Mouse (Mus musculus): ENCODE results near the gene 6030452D12Rik. TPM values are rescaled to one million over a fixed set of nuclear protein-coding genes. Genes with fewer than 3 reads are reported as not detected.
A peak's percentile ranks its signal among the peaks of the same experiment; 100 is the strongest.

The 6030452D12Rik gene
- polyA plus RNA-seq, 1 experiment from 2014 or later = not detected

GRCm38 (mm10) chr8:106507761-106508331 lies 7.5 kb downstream of the 6030452D12Rik start:
- Histone ChIP-seq H3K4me1 (replicated peaks) (peaks cover 34% of the 10 kb centered on the region), H3K27me3 (no peaks in the 10 kb centered on the region), H3K9me3 (replicated peaks) (no peaks in the 10 kb centered on the region), H3K36me3 (no peaks in the 10 kb centered on the region), H3K4me3 (peak overlapping the region; percentile 51), H3K9ac (peak overlapping the region; percentile 47), H3K4me2 (peak overlapping the region; percentile 83), H3K27ac (peak overlapping the region; percentile 52)
- 3% methylated on average over 30 of the region's 30 CpGs for WGBS
- no peak for ATAC-seq (replicated peaks; ENCODE audit: insufficient number of reproducible peaks, insufficient read depth, low FRiP score, low read depth)

GRCm38 (mm10) chr8:106508456-106508855 lies 8.1 kb downstream of the 6030452D12Rik start:
- Histone ChIP-seq H3K4me3 (peak overlapping the region; percentile 51; the same call in 1 of the 2 replicates), H3K27me3 (no peaks in the 10 kb centered on the region), H3K36me3 (no peaks in the 10 kb centered on the region), H3K9me3 (replicated peaks) (no peaks in the 10 kb centered on the region), H3K27ac (no peak overlapping the region), H3K9ac (no peak overlapping the region), H3K4me1 (replicated peaks) (peaks cover 37% of the 10 kb centered on the region), H3K4me2 (peak overlapping the region; percentile 83)
- 32% methylated on average over 3 of the region's 3 CpGs for WGBS
- no peak for ATAC-seq (replicated peaks; ENCODE audit: insufficient number of reproducible peaks, insufficient read depth, low FRiP score, low read depth)

GRCm38 (mm10) chr8:106509079-106509780 lies 8.9 kb downstream of the 6030452D12Rik start:
- Histone ChIP-seq H3K36me3 (no peaks in the 10 kb centered on the region), H3K27me3 (no peaks in the 10 kb centered on the region), H3K9ac (no peak overlapping the region), H3K4me3 (no peak overlapping the region), H3K4me1 (replicated peaks) (peaks cover 43% of the 10 kb centered on the region), H3K9me3 (replicated peaks) (no peaks in the 10 kb centered on the region), H3K27ac (no peak overlapping the region), H3K4me2 (no peak overlapping the region)
- no peak for ATAC-seq (replicated peaks; ENCODE audit: insufficient number of reproducible peaks, insufficient read depth, low FRiP score, low read depth)
- WGBS = 76% methylated on average over 8 of the region's 8 CpGs

GRCm38 (mm10) chr8:106510365-106510975 lies 10.1 kb downstream of the 6030452D12Rik start, which contains the start of gene Cdh3:
Cdh3 (plus strand) TSS chr8:106510891.
- Histone ChIP-seq H3K9me3 (replicated peaks) (no peaks in the 10 kb centered on the region), H3K27me3 (no peaks in the 10 kb centered on the region), H3K4me3 (peak within 1 kb of the TSS; percentile 66), H3K4me2 (peak within 1 kb of the TSS; percentile 86), H3K36me3 (no peaks in the 10 kb centered on the region), H3K4me1 (replicated peaks) (peaks cover 43% of the 10 kb centered on the region), H3K9ac (peak within 1 kb of the TSS; percentile 61), H3K27ac (peak within 1 kb of the TSS; percentile 84)
- under 1% methylated on average over 34 of the region's 34 CpGs for WGBS
- ATAC-seq (replicated peaks; ENCODE audit: insufficient number of reproducible peaks, insufficient read depth, low FRiP score, low read depth) = peak; percentile 74

- no peaks in the 10 kb centered on the region for H3K9me3 ChIP-seq (replicated peaks)
- peak overlapping the region; percentile 66 for H3K4me3 ChIP-seq
- H3K4me2 ChIP-seq = peak overlapping the region; percentile 86
- ATAC-seq (replicated peaks; ENCODE audit: insufficient number of reproducible peaks, insufficient read depth, low FRiP score, low read depth) = peak; percentile 16; the same call in 1 of the 2 replicates
- H3K36me3 ChIP-seq = no peaks in the 10 kb centered on the region
- peaks cover 46% of the 10 kb centered on the region for H3K4me1 ChIP-seq (replicated peaks)
- peak overlapping the region; percentile 61 for H3K9ac ChIP-seq
- 1% methylated on average over 22 of the region's 22 CpGs for WGBS
- no peaks in the 10 kb centered on the region for H3K27me3 ChIP-seq
- peak overlapping the region; percentile 84 for H3K27ac ChIP-seq
These were observed 10.8 kb downstream of the 6030452D12Rik start for GRCm38 (mm10) chr8:106511065-106511501.

- H3K27ac ChIP-seq = peak overlapping the region; percentile 84
- WGBS = under 1% methylated on average over 30 of the region's 30 CpGs
- H3K27me3 ChIP-seq = no peaks in the 10 kb centered on the region
- peaks cover 51% of the 10 kb centered on the region for H3K4me1 ChIP-seq (replicated peaks)
- H3K9ac ChIP-seq = peak overlapping the region; percentile 61
- peak overlapping the region; percentile 86 for H3K4me2 ChIP-seq
- peak; percentile 27 for ATAC-seq (replicated peaks; ENCODE audit: insufficient number of reproducible peaks, insufficient read depth, low FRiP score, low read depth)
- no peaks in the 10 kb centered on the region for H3K9me3 ChIP-seq (replicated peaks)
- no peaks in the 10 kb centered on the region for H3K36me3 ChIP-seq
- peak overlapping the region; percentile 66 for H3K4me3 ChIP-seq
These were observed 11.3 kb downstream of the 6030452D12Rik start for GRCm38 (mm10) chr8:106511531-106512041.

- Histone ChIP-seq H3K36me3 (no peaks in the 10 kb centered on the region), H3K9ac (peak overlapping the region; percentile 61; the same call in 1 of the 2 replicates), H3K4me2 (peak overlapping the region; percentile 86), H3K4me3 (peak overlapping the region; percentile 66), H3K4me1 (replicated peaks) (peaks cover 56% of the 10 kb centered on the region), H3K27me3 (no peaks in the 10 kb centered on the region), H3K9me3 (replicated peaks) (no peaks in the 10 kb centered on the region), H3K27ac (peak overlapping the region; percentile 84)
- ATAC-seq (replicated peaks; ENCODE audit: insufficient number of reproducible peaks, insufficient read depth, low FRiP score, low read depth) = no peak
- WGBS = 36% methylated on average over 7 of the region's 7 CpGs
These were observed 12.3 kb downstream of the 6030452D12Rik start for GRCm38 (mm10) chr8:106512475-106513150.

- Histone ChIP-seq H3K4me2 (no peak overlapping the region), H3K9ac (no peak overlapping the region), H3K27me3 (no peaks in the 10 kb centered on the region), H3K36me3 (no peaks in the 10 kb centered on the region), H3K9me3 (replicated peaks) (no peaks in the 10 kb centered on the region), H3K4me1 (replicated peaks) (peaks cover 70% of the 10 kb centered on the region), H3K27ac (peak overlapping the region; percentile 75), H3K4me3 (no peak overlapping the region)
- no peak for ATAC-seq (replicated peaks; ENCODE audit: insufficient number of reproducible peaks, insufficient read depth, low FRiP score, low read depth)
- WGBS = 44% methylated on average over 1 of the region's 1 CpGs
These were observed 15.7 kb downstream of the 6030452D12Rik start for GRCm38 (mm10) chr8:106515946-106516479.

- Histone ChIP-seq H3K27ac (peak overlapping the region; percentile 75), H3K9me3 (replicated peaks) (no peaks in the 10 kb centered on the region), H3K4me3 (no peak overlapping the region), H3K36me3 (no peaks in the 10 kb centered on the region), H3K4me1 (replicated peaks) (peaks cover 68% of the 10 kb centered on the region), H3K9ac (no peak overlapping the region), H3K4me2 (0 out of 2 replicates have a peak overlapping the region, but pooled peaks have one; percentile 21), H3K27me3 (no peaks in the 10 kb centered on the region)
- peak; percentile 87 for ATAC-seq (replicated peaks; ENCODE audit: insufficient number of reproducible peaks, insufficient read depth, low FRiP score, low read depth)
- 13% methylated on average over 2 of the region's 2 CpGs for WGBS
These were observed 16.3 kb downstream of the 6030452D12Rik start for GRCm38 (mm10) chr8:106516581-106516980.

- H3K9me3 ChIP-seq (replicated peaks) = no peaks in the 10 kb centered on the region
- peaks cover 68% of the 10 kb centered on the region for H3K4me1 ChIP-seq (replicated peaks)
- H3K4me3 ChIP-seq = no peak overlapping the region
- H3K9ac ChIP-seq = no peak overlapping the region
- no peaks in the 10 kb centered on the region for H3K27me3 ChIP-seq
- 7% methylated on average over 3 of the region's 3 CpGs for WGBS
- H3K27ac ChIP-seq = peak overlapping the region; percentile 79
- peak; percentile 40 for ATAC-seq (replicated peaks; ENCODE audit: insufficient number of reproducible peaks, insufficient read depth, low FRiP score, low read depth)
- H3K36me3 ChIP-seq = no peaks in the 10 kb centered on the region
- 0 out of 2 replicates have a peak overlapping the region, but pooled peaks have one; percentile 9 for H3K4me2 ChIP-seq
These were observed 18.4 kb downstream of the 6030452D12Rik start for GRCm38 (mm10) chr8:106518763-106519162.

Measured in heart, embryonic 15.5 days (tissue).